Mouse (Mus musculus) cerebellum, adult 2 months (tissue): Measurements from ENCODE around the gene Per1.

Source experiments
- CTCF ChIP-seq: fragments of 200-500 bp; IDR thresholded peaks from 2 replicates; pipeline ENCODE4 v1.5.1; 2011; ENCODE audit warnings: low read depth, mild to moderate bottlenecking, control low read depth, low read length, moderate library complexity, borderline replicate concordance; ENCODE audit not compliant: insufficient read depth
- POLR2A ChIP-seq: fragments of 200-500 bp; IDR thresholded peaks from 2 replicates; pipeline ENCODE4 v1.6.1; 2011; ENCODE audit warnings: low read length, control low read depth, borderline replicate concordance; ENCODE audit not compliant: insufficient read depth

DNA sequence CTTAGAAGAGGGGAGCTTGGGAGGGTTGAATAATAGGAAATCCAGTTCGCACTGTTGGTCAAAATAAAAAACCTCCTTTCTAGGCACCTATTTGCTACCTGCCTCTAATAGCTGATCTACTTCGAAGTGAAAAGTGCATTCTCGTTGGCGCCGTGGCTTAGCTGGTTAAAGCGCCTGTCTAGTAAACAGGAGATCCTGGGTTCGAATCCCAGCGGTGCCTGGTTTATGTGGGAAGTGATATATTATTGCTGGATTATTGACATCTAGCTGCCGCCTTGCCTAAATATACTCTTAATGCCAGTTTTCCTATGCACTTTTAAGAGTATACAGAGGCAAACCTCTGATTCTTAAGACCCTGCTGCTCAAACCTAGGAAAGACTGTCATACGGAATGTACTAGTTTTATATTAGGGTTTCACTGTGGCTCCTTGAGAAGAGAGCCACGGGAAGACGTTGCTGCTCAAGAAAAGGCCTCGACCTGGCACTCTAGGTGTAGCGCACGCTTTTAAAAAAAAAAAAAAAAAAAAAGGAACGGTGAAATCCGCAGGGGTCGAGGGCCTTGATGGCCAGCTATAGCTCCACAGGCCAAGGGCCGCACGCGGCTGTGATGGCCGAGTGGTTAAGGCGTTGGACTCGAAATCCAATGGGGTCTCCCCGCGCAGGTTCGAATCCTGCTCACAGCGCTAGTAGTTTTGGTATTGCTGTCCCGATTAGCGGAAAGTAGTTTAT is 15.5 kb downstream of the Per1 start:
- TF ChIP-seq POLR2A, result no peak
- no peak for TF ChIP-seq CTCF
